Mouse (Mus musculus) gastrocnemius, postnatal 25 days (tissue): ENCODE data around the gene Cisd1. TPM values are rescaled to one million over a fixed set of nuclear protein-coding genes. Genes with fewer than 3 reads are reported as not detected.
A peak's percentile ranks its signal among the peaks of the same experiment; 100 is the strongest.
"Not testable (repeated sequence)": the region's sequence is repeated elsewhere in the genome, so short reads cannot be mapped to it uniquely, and the experiment has no call there.

Experiments
- DNase-seq: peaks from one replicate; pipeline ENCODE4 v3.0.0; 2022
- long read RNA-seq, 2 experiments: library from polyadenylated mRNA; stranded (forward); transcript quantifications; one replicate each; pipeline ENCODE4 v2.0.0; 2021
- total RNA-seq, 2 experiments: library from RNA; stranded (reverse); gene quantifications; 1 replicate in 1 of 2; 2 replicates in 1 of 2; pipeline ENCODE4 v1.2.3; 2021

Gene Cisd1
- 100 to 1,000 TPM; 192 to 199 TPM for total RNA-seq
- long read RNA-seq, experiment 1, transcript Cisd1-201 (3 exons, 1,084 nt) = major isoform, 731 of 759 reads
- long read RNA-seq, experiment 1, partial matches to known transcripts = 28 of 759 reads
- long read RNA-seq, experiment 1, other reads (novel, unspliced or antisense) = 0 of 759 reads
- long read RNA-seq, experiment 2, transcript Cisd1-201 (3 exons, 1,084 nt) = major isoform, 549 of 569 reads
- long read RNA-seq, experiment 2, partial matches to known transcripts = 7 of 569 reads
- long read RNA-seq, experiment 2, other reads (novel, unspliced or antisense) = 13 of 569 reads

DNA sequence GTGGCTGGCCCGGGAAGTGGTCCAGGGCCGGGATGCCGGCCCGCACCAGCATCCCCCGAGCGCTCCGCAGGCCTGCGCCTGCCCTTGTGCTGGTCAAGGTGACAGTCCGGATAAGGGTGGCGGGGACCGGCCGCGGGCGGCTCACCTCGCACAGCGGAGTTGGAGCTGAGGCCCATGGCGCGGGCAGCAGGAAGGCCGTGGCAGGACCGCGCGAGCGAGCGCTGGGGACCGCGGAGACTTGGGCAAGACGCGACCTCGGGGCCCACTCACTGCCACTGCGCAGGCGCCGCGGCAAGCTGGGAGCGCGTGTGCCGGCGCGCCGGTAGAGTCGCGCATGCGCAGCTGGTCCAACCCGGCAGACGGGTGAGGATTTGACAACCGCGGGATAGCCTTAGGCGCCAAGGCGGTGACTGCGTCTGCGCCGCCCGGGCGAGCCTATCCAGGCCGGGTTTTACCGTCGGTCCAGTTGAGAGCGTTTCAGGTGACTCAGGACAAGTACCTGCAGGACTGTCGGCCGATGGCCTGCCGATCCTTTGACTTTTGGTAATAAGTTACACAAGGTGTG is at the start of gene Cisd1:
Cisd1 (minus strand) TSS at position 376 of the 565 bp plus-strand sequence.
- DNase-seq = peak; percentile 96

DNA sequence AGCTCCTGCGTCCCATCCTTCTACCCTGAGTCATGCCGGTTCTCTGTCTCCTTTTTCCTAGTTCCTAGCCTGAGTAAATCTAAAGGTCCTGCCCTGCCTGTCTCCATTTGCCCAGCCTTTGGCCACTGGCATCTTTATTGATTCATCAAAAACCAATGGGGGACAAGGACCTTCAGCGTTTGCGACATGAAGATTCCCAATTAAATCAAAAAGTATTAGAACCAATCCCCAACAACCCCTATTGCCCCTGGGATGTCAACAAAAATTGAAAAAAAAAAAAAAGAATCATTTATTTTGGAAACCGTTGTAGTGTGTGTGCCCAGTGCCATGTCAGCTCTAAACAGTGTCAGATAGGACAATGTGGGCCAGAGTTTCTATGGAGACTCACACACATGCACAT is 44.6 kb upstream of the Cisd1 start:
- DNase-seq = no peak

DNA sequence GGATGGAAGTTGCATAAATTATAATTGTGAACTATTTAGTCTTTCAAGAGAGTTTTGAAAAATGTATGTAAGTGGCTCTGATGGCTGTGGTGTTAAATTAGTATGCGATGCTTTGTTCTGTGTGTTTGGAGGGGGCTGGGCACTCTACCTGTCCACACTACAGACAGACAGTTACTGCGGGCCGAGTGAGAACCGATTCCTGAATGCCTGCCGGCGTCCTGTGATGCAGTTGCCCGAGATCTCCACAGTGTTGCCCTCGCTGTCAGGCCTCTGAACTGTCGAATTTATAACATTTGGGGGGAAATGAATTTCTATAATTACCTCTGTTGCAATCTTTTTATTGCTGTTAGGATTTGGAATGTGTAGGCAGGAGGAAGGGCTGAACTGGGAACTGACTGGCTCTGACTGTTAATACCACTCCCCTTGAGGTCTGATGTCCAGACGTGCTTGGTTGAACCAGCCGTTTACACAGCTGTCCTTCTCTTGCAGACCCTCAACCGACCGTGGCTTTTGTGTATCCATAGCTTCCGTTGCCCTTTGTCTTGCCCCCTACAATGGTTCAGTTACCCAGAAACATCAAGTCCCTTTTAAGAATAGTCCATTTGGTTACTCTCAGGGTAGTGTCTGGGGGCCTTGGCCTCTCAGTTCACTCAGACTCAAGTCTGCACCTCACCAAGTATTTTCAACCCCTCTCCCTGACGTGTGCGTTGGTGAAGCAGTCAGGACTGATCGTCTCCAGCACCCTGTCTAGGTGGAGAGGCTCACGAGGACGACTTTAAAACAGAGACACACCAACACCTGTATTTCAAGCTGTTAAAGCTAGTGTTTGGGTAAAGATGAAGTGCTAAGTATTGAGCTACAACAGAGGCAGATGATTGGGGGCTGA is 39.6 kb upstream of the Cisd1 start:
- DNase-seq = no peak

- not testable (repeated sequence) for DNase-seq
These were observed 38.8 kb upstream of the Cisd1 start for GRCm38 (mm10) chr10:71383552-71383924.

- no peak for DNase-seq
These were observed 38.3 kb upstream of the Cisd1 start for GRCm38 (mm10) chr10:71382858-71383551.

DNA sequence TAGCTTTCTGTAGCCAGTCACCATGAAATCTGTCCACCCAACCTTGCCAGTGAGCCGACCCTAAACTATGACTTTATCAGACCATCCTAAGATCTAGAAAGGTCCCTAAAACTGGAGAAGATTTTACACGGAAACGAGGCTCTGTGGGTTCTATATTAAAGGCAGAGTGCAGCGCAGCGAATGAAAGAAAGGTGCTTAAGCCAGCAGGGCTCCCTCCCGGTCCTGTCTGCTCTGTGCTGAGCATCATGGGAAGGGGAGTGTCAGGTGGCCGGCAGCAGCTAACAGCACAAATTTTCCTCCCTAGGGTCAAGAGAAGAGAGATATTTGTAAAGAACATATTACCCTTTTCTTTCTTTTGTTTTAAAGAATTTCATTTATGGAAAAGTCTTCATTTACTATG is 37.4 kb upstream of the Cisd1 start:
- DNase-seq = no peak

DNA sequence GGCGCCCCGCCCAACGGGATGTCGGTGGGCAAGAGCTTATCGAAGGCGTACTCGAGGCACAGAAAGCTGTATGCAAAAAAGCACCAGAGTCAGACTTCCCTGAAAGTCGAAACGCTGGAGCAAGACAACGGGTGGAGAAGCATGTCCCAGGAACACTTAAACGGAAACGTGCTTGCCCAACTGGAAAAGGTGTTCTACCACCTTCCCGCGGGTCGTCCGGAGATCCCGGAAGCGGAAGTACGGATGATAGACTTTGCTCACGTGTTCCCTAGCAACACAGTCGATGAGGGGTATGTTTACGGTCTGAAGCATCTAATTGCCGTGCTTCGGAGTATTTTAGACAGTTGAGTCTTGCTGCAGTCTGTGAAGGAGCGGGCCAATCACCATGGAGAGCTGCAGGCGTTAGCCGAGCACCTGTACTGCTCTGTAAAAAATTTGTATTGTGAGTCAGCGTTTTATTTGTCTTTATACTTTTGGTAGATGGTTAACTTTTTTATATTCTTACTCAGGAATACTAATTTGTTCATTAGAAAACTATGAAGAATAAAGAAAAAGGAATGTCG is 36.8 kb upstream of the Cisd1 start:
- DNase-seq = no peak

- no peak for DNase-seq
These were observed 35.7 kb upstream of the Cisd1 start for GRCm38 (mm10) chr10:71380406-71380805.

- DNase-seq = no peak
These were observed 31.3 kb upstream of the Cisd1 start for GRCm38 (mm10) chr10:71376014-71376413.

DNA sequence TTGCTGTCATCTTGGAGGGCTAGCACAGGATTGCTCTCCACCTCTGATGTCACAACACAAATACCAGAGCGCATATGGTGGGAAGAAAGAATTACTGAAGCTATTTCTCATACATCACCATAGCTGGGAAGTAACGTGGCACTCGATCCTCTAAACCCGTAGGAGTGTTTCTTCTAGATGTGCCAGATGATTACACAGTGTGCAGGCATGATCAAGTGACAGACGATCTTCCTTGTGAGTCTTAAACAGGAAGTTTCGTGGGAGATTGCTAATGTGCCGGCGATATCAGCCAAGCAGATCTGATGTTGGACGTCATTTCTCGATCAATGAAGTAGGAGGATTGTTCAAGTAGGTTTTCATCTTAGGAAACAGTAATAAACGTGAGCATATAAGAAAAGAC is 29.0 kb upstream of the Cisd1 start:
- DNase-seq = no peak

DNA sequence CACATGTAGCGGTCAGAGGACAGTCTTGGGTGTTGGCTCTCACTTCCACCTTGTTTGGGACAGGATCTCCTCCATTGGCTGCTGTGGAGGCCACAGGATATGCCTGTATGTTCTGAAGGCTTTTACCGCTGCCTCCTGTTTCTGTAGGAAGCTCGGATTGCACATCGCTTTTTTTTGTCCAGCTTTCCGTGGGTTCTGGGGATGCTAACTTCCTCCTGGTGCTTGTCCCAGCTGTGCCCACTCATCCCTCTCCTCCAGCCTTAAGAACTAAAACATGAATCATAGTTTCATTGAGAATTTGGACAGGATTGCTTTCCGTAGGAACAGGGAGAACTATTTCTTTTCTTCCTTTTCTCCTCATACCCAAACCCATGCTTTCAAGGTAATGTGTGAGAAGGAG is 27.1 kb upstream of the Cisd1 start:
- no peak for DNase-seq

DNA sequence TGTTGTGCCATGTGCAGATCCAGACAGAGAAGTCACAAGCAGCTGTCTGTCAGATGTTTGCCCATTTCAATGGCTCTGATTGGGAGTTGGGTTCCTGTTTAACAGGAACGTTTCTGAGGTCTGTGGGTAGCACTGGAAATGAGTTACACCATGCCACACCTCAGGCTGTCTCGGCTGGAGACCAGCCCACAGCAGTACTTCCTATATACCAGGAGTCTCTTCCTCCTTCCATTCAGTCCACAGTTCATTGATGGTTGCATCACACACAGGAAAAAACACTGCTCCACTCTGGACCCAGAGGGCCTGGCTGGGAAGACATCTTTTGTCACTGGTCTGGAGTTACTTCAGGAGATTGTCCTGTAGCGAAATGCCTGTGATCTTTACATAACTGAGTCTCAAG is 24.7 kb upstream of the Cisd1 start:
- no peak for DNase-seq

DNA sequence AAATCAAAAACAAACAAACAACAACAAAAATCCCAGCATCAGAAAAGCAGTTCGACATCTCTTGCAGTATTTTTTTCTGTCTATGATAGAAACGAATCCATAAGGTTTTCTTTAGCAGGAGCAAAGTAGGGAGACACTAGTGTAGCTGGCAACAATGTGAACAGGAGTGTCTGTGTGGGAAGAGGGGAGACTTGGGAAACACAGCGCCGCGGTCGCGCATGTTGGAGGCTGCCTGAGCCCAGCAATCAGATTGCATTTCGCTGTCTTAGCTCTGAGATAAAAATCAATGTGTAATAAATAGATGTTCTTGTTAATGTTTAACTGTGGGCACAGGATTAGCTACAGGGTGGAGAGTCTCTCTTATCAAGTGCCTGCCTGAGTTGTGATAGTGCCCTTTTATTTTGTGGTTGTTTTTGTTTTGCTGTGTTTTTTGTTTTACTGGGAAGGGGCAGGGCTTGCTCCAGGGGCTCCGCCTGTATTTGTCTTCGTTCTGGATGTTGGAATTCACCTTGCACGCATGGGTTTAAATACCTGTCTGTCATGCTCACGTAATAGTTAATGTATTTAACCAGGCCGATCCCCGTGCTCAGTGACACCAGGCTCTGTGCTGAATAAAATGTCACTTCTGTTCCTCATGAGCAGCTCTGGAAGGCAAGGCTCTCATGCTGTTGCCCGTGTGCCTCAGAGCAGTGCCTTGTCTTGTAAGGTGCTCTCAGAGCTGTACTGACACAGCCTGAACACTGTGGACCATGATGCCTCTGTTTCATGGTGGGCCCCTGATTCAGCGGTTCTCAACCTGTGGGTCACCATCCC is 23.6 kb upstream of the Cisd1 start:
- no peak for DNase-seq

- DNase-seq = no peak
These were observed 19.1 kb upstream of the Cisd1 start for GRCm38 (mm10) chr10:71363858-71364257.

- DNase-seq = no peak
These were observed 18.7 kb upstream of the Cisd1 start for GRCm38 (mm10) chr10:71363440-71363839.

GRCm38 (mm10) chr10:71361836-71362562 is 17.2 kb upstream of the Cisd1 start:
- no peak for DNase-seq

DNA sequence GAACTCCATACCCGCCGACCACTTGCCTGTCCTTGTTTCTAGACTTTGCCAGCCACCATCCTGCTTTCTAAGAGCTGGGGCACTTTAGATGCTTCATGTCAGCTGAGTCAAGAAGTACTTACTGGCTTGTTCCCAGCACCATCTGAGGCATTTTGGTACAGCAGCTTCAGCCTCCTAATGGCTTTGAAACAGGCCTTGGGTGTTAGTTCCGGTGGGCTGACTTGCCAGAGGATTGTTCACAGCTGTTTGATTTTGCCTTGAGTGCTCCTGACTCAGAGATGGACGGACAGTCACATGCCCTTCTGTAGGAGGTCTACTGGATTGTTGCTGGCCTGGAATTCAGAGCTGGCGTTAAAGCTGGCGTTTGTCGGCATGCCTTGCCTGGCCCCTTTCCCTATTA is 16.3 kb upstream of the Cisd1 start:
- no peak for DNase-seq

GRCm38 (mm10) chr10:71354947-71355346 is 10.2 kb upstream of the Cisd1 start:
- no peak for DNase-seq

DNA sequence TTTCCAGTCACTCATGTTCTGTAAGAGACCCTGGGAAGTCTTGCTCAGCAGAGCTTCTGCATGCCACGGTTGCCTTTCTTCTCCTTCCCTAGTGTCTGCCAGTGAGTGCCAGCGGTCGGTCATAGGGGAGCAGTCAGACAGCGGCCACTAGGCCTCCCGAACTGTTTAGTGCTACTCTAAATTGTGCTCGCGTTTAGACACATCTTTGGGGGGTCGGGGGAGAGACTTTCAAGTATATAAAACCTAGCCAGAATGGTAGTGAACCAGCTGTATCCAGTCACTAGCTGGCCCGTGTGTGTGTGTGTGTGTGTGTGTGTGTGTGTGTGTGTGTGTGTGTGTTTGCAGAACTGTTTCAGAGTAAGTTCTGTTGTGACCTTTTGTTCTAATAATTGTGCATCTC is 9.1 kb upstream of the Cisd1 start:
- no peak for DNase-seq

DNA sequence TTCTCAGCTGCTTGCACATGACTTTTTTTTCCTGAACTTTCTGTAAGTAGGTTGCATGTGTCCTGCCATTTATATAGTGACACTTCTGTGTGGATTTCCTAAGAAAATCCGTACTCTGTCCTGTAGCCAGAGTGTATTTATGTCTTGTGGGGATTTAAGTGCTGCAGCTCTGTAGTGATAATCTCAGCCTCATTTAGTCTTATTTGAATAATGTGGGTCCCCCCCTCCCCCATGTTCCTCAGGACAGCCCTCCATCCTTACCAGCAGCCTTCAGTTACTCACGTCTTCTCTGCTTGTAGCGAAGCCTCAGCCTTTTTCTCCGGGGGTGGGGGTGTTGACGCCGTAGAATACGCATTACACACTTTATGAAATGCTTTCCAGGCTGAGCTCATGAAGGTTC is 6.5 kb upstream of the Cisd1 start:
- DNase-seq = no peak

DNA sequence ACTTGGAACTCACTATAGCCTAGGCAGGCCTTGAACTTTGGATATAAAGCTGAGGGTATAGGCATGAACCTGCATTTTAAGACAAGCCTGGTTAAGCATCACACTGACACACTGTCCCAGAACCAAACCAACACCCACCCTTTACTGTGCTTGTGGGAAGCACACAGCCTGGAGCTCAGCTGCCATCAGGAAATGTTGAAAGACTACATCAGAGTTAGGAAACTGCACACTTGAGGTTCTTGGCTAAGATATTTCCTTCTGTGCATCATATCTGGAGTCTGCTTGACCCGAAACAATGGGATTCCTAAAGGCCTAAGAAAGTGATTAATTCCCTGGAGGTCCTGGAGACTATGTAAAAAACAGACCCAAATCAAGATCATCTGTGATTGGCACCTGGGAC is 4.5 kb upstream of the Cisd1 start:
- DNase-seq = no peak
